Mouse (Mus musculus) skeletal muscle tissue, postnatal 0 days (tissue): Measurements from ENCODE around the gene Fbxl17. TPM values are rescaled to one million over a fixed set of nuclear protein-coding genes. Genes with fewer than 3 reads are reported as not detected.

ENCODE experiments used
- microRNA-seq, 2 experiments: library from miRNA; unstranded; fragments of <30 nt; microRNA quantifications; one replicate each; pipeline ENCODE4; 2016
- polyA plus RNA-seq: library from polyadenylated mRNA; unstranded; fragments of >200 nt; fragmentation: Nextera tagmentation; extraction: Ambion mirVana; gene quantifications from 2 replicates; pipeline ENCODE4 v1.2.1, GENCODE M21; 2015

Fbxl17 gene
- polyA plus RNA-seq, result 5.6 TPM in 2 replicates

GRCm38 (mm10) chr17:63499636-63500155 is at the start of gene Fbxl17:
Gene Fbxl17, minus strand, starts transcription at chr17:63500017.

Small RNA genes lying within 50 kb of the gene (microRNA-seq; reads per million reads assigned to microRNA genes)
- gene Gm24813, result 0 reads per million in 2 experiments
